Mouse (Mus musculus) heart, adult 18-20 months (tissue): ENCODE measurements around the gene Klhl31. TPM values are rescaled to one million over a fixed set of nuclear protein-coding genes. Genes with fewer than 3 reads are reported as not detected.
A peak's percentile ranks its signal among the peaks of the same experiment; 100 is the strongest.

Source experiments
- DNase-seq, 2 experiments: peaks; one replicate each; pipeline ENCODE4 v3.0.0; 2021 to 2022; ENCODE audit warnings: mixed read lengths in 1 of 2
- total RNA-seq, 2 experiments: library from RNA; stranded (reverse); gene quantifications; 2 replicates each; pipeline ENCODE4 v1.2.3; 2021

Klhl31 gene
- total RNA-seq, 2 experiments from 2014 or later = 112 to 126 TPM

- DNase-seq = no peak
Measured at GRCm38 (mm10) chr9:77704108-77704507, 67.8 kb downstream of the Klhl31 start.

DNA sequence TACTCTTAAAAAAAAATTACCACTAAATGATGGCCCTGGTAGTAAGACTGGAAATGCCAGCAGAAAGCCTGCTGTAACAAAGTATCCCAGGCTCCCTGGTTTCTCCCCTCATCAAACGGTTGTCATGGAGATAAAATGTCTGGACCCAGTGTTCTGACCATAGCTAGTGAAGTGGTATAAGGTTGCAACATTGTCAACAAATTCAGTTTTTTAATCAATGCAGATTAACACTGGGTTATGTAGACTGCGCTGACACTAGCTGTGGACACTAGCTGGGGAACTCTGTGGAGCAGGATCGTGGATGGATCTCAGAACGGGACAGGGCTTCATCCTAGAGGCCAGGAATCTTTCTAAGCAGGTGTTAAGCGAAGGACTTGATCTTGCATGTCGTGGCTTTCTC, 70.2 kb downstream of the Klhl31 start:
- no peak for DNase-seq

GRCm38 (mm10) chr9:77707433-77708139, 71.3 kb downstream of the Klhl31 start:
- DNase-seq = no peak

- peak; percentile 17 to 23 for DNase-seq
Measured at GRCm38 (mm10) chr9:77708950-77709349, 72.7 kb downstream of the Klhl31 start.

Other genes with a start within 250 kb of the Klhl31 start
- gene Lrrc1, start 91.6 kb upstream of the Klhl31 start, total RNA-seq = 10 to 100 TPM; 14.3 to 16.9 TPM
- 10 to 100 TPM; 11.6 to 13.5 TPM for gene Gclc, start 118.0 kb downstream of the Klhl31 start, total RNA-seq